Mouse (Mus musculus) embryo, embryonic 9.5 days (tissue): ENCODE data around the gene Grin2a.
A peak's percentile ranks its signal among the peaks of the same experiment; 100 is the strongest.
"Not testable (repeated sequence)": the region's sequence is repeated elsewhere in the genome, so short reads cannot be mapped to it uniquely, and the experiment has no call there.

Experiments used
- DNase-seq: peaks from one replicate; pipeline ENCODE4 v3.0.0-alpha.2; 2017; ENCODE audit errors: extremely low spot score

Gene Grin2a

DNA sequence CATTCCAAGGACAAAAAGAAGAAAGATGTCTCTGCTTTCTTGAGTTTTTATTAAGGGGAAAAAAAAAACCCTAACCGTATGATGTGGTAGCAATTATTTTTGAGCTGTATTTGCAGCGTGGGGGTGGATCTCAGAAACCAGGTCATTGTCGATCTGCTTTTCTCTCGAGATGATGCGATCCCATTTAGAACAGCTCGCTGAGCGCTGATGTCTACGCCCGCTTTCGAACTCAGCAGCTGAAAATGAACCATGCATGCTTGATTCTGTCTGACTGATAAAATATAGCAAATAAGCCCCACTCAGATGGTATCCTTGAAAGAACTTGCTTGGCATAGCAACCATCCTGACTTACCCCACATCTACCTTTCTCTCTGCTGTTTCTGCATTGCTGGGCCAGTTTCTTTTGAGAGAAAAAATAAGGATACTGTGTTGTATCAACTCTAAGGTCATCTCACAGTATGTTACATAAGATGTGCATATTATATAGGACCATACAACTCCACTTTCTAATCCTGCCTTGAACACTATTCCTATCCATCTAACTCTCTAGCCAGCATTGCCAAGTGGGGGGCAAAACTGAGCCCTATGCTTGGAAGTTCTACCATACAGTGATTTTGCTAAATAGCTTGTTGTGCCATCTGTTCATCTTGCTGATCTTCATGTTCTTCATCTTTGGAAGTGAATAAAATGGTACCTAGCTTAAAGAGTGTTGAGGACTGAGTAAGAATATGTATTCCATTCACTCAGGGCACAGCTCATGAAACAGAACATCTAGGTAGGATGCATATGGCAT, 369.5 kb downstream of the Grin2a start:
- DNase-seq, result no peak

DNA sequence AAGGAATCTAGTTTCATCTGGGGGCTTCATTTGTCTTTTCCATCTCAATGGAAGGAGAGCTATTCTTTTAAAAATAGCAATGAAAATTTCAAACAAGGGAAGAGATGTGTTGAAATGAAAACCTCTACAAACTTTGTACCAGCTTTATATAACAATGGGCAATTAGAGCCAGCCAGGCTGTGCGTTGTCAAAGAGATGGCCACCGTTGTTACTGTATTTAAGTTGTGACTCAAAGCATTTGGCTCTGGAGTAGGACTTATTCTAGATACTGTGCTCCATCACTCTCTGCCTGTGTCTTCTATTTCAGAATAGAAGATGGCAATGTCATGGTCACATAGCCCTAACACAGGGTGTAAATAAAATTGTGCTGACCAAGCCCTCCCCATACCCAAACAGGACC, 371.0 kb downstream of the Grin2a start:
- DNase-seq, result no peak

DNA sequence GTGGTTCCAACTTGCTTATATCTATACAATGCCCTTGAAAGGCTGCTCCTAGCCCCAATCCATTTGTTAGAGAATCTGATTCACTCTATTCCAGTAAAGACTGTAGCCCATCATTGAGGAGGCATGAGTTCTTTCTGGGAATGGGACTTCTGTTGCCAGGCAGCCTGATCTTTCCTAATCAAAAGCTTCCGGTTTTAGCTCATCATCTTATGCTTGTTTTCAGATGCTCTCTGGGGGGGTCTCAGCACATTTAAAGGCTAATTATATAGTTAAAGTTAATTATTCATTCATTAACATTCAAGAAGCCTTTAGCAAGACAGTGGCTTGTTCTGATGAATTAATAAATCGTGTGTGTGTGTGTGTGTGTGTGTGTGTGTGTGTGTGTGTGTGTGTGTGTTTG, 377.2 kb downstream of the Grin2a start:
- DNase-seq, result no peak

DNA sequence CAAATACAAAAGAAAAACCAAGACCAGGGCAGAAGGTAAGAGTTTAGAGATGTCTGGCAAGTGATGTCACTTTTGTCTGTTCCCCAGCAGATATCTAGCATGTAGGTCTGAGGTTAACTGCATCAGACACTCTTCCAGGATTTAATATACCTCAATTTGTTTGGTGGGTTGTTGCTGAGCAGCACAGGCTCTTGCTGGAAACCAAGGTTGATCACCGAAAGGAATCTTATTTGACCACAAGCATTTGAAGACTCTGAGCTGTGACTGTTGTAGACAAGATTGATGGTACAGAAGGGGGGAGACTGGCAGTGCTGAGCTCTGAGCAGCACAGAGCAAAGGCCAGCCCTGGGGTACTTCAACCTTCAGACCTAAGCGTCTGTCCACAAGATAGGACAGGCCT, 378.1 kb downstream of the Grin2a start:
- no peak for DNase-seq

GRCm38 (mm10) chr16:9616807-9617206, 378.6 kb downstream of the Grin2a start:
- DNase-seq, result no peak

- not testable (repeated sequence) for DNase-seq
These were observed 382.8 kb downstream of the Grin2a start for GRCm38 (mm10) chr16:9612596-9612995.

DNA sequence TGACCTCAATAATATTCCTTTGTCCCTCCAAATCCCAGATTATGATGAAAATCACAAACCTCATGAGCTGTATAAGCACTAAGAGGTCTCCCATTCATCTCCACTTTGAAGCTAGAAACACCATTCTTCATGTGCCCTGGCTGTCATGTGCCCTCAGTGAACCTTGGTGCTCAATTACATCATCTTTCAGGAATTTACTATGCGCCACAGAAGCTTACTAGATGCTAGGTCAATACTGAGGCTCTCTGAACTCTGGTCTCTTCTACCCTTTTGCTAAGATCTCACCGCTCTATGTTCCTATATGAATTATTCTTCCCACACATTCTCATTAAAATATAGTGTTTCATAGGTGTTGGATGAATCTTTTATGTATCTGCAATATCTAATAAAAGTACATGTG, 387.9 kb downstream of the Grin2a start:
- DNase-seq, result peak; percentile 0

- DNase-seq, result no peak
These were observed 391.4 kb downstream of the Grin2a start for GRCm38 (mm10) chr16:9603983-9604382.

- DNase-seq, result no peak
These were observed 392.8 kb downstream of the Grin2a start for GRCm38 (mm10) chr16:9602579-9602978.

- DNase-seq, result no peak
These were observed 406.2 kb downstream of the Grin2a start for GRCm38 (mm10) chr16:9589176-9589575.

GRCm38 (mm10) chr16:9588431-9588830, 406.9 kb downstream of the Grin2a start:
- DNase-seq, result no peak

DNA sequence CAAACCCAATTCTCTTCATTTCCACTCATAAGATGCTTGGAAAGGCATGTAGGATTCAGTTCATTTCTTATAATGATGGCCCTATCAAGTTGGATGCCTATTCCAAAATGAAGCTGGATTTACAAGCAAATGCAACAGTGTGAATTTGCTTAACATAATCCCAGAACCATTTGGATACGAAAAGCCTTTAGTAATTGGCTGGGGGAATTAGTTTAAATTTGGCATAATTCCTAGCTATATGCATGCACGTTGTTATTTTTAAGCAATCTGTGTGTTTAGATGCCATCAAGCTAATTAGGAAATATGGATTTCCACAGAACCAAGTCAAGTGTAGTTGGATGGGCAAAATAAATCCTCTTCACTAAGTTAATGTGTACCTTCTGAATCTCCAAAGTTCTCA, 411.4 kb downstream of the Grin2a start:
- no peak for DNase-seq

DNA sequence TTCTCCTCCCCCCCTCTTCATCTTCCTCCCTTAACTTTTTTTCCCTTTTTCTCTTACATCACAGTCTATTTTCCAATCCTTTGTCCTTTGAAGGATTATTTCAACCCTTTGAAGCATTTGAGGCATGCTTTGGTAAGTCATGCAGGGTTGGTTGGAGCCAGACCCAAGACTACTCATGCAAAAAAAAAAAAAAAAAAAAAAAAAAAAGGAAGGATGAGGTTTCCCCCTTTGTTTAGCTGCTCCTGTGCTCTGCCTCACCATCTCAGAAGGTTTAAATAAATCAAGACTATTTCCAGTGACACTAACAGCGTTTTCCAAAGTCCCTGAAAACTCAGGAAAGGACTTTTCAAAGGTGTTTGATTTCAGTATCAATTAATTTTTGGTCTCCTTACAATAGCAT, 423.6 kb downstream of the Grin2a start:
- no peak for DNase-seq

DNA sequence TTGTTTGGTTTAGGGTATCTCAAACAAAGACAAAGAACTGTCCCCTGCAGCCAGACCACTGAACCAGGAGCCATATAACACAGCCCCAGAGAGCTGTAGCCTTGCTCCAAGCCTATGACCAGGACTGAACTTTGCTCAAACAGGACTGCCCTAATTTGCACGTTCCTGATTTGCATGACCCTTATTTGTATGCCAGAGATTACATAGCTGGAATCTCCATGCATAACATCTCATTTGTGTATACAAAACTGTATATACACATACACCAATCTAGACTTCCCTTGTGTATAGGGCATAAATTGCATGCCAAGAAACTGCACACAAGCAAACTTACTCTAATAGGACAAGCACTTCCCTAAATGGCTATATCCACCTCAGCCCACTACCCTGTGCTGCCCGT, 428.1 kb downstream of the Grin2a start:
- no peak for DNase-seq

- DNase-seq, result no peak
These were observed 433.5 kb downstream of the Grin2a start for GRCm38 (mm10) chr16:9561816-9562215.

DNA sequence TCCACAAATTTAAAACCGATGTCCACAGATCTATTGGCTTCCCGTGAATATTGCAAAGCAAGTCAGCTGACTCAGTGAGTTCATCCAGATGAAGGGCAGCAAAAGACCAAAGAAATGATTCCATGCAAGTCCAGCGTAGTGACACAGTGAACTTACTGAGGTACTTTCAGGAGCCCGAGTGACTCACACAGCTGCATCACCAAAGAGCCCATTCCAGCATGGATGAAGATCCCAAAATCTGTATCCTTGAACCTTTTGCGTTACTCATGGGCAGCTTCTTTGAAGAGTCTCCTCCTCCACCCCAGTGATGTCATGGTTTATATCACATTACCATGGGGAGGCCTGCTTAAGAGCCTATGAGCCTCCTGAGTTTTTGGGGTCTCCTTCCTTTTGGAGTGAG, 460.2 kb downstream of the Grin2a start:
- no peak for DNase-seq

GRCm38 (mm10) chr16:9533564-9534332, 461.6 kb downstream of the Grin2a start:
- DNase-seq, result peak; percentile 63

DNA sequence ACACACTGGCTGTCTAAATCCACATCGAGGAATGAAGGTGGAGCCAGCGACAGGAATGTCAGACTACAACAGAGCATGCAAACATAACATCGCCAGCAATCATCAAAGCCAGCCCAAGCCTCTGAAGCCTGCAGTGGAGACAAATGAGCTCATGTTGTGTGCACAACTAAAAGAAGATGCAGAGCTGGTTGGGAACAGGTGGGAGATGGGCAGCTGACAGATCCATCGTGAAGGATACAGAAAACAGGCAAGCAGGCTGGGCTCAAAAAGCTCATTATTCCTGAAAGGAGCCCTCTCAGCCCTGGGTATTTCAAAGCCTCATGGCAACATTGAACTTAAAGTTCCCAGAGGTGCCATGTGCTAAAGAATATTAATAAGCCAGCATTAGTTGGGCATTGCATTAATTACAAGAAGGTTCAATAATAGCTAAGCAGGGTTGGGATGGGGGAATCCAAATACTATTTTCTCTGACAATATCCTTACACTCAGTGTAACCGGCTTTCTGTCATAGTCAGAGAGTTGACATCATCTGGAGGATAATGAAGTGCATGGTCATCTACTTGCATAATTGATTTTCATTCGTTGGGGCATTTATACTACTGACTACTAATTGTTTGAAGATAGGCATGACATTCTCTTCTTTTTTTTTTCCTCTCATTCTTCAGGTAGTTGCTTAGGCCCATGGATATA, 462.4 kb downstream of the Grin2a start:
- peak; percentile 1 for DNase-seq

DNA sequence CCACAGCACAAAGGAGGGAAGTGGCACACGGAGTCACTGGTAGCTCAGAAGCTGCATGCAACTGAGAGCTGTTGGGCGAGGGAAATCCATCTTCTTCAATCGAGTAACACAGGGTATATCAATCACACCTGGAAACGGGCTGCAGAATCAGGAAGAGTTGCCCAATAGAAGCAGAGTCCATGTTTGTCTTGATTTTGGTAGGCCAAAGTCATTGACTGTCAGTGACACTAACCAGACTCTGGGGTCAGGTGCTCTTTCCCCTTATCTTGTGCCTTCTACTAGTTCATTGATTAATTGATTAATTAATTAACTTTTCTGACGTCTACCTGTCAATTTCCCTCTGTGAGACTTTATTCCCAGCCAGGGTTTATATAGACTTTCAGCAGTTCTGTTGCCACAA, 468.1 kb downstream of the Grin2a start:
- DNase-seq, result no peak

DNA sequence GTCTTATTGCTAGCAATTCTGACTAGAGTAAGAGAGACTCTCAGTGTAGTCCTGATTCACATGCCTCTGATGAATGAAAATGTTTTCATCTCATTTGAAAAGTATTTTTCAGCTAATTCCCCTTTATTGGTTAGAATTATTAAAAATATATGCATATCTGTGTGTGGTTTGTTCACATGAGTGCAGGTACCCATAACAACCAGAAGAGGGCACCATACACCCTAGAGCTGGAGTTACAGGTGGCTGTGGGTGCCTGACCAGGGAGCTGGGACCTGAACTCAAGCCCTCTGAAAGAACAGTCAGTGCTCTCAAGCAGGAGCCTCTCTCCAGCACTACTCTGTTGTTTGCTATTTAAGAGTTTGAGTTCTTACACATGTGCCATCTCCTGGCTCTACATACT, 472.0 kb downstream of the Grin2a start:
- DNase-seq, result no peak
